Mouse (Mus musculus): ENCODE measurements around the gene Zfp787.
A peak's percentile ranks its signal among the peaks of the same experiment; 100 is the strongest.
"Not testable (repeated sequence)": the region's sequence is repeated elsewhere in the genome, so short reads cannot be mapped to it uniquely, and the experiment has no call there.

Zfp787 gene

DNA sequence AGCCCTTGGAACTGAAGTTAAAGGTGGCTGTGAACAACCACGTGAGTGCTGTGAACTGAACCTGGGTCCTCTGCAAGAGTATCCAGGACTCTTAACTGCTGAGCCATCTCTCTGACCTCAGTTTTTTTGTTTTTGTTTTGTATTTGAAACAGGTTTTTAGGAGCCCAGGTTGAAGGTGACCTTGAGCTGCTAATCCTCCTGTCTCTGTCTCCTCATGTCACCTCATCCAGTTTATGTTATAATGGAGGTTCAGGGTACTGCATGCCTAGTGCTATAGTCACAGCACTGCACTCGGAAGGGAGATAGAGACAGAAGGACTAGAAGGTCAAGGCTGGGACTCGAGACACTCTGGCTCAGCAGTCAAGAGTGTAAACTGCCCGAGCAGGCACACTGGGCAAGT lies 6.4 kb upstream of the Zfp787 start:
- no peak for DNase-seq (ENCODE audit: low spot score)

DNA sequence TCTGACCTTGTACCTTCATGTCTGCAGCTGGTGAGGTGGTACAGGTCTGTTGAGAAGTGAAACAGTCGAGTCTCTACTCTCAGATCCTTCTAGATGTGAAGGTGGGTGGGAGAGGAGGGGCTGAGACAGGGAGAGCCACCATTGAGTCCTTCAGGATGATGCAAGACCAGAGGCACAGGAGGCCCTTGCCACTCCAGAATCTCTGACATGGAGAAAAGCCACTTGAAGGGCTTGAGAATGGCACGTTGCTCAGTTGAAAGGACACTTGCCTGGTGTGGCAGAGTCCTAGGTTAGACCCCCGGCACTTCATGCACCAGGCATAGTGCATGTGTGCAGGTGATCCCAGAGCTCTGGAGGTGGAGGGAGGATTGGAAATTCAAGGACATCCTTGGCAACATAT lies 5.7 kb upstream of the Zfp787 start:
- DNase-seq (ENCODE audit: low spot score) = no peak

DNA sequence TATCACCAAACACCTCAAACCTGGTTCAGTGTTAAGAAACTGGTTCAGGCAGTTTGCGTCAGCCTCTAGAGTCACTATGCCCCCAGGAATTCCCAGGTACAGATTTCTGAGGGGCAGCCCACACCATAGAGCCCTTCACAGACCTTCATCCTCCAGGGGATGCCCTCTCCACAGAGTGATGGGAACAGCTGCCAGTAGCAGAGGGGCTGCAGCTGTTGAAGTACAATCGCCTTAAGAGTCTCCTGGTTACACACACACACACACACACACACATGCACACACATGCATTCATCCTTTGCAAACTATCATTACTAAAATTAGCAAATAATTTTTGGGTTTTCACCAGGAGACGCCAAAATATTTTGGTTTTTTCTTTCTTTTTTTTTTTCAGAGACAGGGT lies 3.8 kb upstream of the Zfp787 start:
- no peak for DNase-seq (ENCODE audit: low spot score)

DNA sequence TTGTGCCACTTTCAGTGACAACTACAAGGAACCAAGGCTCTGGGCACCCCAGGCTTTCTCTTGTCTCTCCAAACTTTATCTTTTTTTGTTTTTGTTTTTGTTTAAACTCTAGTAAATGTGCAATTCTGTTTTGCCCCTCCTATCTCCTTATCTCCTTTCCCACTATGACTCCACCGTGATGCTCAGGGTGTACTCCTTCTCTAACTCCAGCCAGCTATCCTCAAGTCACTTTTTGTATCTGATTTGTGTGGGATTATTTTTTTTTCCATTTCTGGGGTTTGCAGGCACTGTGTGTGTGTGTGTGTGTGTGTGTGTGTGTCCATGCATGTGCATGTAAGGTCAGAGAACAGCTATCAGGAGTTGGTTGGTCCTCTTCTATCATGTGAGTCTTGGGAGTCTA lies 1.7 kb upstream of the Zfp787 start:
- DNase-seq (ENCODE audit: low spot score) = no peak

DNA sequence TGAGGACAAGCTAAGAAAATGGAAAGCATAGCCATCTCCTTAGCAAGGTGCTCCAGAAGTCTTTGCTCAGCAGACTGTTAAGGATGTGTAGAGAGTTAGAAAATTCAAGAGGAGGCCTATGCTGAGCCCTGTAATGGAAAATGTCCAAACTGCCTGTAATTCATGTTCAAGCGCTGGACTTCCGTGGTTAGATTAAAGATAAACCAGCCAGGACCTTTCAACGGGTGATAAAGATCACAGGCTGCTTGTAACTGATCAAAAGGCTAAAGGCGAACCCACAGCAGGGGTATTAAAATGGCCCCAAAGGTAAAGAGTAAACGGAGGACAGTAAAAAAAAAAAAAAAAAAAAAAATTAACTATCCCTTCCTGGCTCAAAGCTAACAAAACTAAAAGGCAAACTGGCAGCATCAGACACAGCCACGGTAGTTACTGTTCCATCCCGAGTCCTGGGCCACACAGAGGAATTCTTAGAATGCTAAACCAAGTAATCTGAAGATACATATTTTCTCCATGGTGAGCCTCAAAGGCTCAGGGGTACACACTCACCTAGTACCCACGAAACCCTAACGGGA lies 1.2 kb upstream of the Zfp787 start:
- DNase-seq (ENCODE audit: low spot score) = no peak

DNA sequence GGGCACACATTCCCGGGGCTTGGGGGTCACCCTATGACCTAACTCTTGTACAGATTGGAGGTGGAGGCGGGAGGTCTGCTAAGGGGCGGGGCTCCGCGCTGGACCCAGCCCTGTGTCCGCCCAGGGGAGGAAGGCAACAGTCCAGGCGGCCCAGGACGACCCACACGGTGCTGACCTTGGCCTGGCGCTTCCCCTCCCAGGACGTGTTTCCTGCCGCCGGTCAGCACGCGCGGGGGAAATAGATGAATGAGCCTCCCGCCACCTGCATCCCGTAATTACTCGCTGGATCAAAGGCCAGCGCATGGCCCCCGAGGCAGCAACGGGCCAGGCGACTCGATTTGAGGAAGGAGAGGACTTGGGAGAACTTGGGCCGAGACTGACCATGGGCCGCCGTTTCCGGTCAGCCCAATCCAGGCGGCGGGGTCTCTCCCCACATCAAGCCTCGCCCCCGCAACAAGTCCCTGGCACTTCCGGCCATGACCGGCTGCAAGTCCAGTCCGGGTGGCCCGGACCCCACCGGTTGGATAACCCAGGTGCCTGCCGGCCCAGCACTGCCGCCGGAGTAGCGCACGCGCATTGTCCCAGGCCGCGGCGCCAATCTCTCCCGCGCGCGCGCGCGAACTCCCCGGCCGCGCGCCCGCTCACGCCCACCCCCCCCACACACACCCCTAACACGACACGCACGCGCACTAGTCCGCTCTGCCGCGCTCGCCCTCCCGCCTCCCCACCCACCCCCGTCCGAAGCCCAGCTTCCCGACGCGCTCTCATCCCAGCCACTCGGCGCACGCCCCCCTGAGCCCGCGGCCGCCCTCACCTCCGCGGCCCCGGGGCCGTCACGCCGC lies 545 bp downstream of the Zfp787 start:
- DNase-seq (ENCODE audit: low spot score) = peak; percentile 64

DNA sequence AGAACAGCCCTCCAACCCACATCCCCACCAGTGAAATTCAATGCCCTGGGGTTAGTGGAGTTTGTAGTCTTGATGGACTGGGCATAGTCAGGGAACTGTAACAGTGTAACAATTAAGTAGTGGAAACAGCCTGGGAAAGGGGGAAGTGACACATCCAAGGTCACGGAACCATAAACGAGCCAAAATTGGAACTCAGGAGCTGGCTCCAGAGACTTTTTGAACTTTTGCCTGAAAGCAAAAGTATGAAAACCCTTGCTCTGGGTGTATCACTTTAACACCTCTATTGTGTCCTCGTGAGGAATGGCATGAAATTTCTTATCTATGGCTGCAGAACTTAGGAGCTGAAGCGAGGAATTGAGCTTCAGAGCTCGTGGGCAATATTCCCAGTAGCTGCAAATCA lies 1.6 kb downstream of the Zfp787 start:
- DNase-seq (ENCODE audit: low spot score) = no peak

DNA sequence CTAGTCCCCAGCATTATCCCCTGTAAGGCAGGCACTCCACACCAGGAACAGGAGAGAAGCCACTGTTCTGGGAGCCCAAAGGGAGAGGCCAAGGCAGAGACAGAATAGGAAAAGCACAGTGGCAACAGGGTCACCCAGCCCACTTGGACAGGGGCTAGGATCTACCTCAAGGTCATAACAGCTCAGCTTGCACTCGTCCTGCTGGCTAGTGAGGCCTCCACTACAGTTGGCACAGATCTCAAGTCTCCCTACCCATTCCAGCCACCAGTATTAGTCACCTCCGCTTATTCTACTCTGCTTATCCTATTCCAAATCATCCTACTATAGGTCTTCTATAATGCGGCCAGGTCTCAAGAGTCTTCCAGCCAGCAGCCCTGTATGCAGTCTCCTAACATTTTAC lies 2.7 kb downstream of the Zfp787 start:
- no peak for DNase-seq (ENCODE audit: low spot score)

DNA sequence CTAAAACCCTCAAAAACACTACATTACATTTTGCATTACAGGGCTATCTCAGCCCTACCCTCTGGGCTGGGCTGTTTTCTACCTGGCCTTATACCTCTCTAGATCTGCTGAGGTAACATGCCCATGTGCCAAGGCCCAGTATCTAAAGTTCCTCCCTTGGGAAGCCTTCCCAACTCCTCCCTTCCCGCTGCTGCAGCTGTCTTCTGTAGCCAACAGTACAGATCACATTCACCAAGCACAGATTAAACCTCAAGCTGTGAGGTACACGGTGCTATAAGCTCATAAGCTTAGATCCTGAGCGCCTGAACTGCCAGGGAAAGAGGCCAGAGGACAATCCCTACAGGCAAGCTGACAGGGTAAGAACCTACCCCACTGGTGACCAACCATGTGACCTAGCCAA lies 3.8 kb downstream of the Zfp787 start:
- no peak for DNase-seq (ENCODE audit: low spot score)

DNA sequence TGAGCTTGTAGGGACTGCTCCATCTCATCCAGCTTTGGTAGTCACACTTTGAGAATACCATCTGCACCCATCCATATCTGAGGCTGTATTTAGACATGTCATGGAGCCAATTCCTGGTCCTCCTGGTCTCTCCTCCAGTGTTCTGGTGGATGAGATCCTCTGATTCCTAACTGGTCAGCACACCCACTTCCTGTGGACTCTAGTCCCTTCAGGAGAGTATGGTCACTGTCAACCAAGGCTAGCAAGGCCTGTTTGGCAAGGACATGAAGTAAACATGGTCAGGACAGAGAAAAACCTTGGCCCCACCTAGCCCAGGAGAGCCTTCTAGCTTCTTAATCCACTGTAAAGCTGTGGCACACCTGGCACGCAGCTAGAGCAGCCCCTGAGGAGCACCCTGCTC lies 4.5 kb downstream of the Zfp787 start:
- no peak for DNase-seq (ENCODE audit: low spot score)

DNA sequence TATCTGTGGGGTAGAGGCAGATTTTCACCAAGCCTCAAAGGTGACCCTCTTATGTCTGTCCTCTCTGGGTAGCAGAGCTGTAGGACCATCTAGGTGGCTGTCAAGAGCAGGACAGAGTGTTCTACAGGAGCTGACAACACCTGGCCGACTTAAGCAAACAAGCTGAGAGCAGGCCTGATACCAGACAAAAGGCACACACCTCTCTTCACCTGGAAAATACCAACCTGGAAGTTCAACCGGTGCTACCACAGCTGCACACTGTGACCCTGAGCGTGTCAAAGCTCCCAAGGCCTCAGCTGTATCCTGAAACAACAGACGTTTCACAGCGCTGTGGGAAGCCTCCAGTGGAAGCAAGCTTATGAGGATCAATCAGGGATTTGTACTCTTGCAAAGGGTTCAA lies 8.1 kb downstream of the Zfp787 start:
- DNase-seq (ENCODE audit: low spot score) = no peak

DNA sequence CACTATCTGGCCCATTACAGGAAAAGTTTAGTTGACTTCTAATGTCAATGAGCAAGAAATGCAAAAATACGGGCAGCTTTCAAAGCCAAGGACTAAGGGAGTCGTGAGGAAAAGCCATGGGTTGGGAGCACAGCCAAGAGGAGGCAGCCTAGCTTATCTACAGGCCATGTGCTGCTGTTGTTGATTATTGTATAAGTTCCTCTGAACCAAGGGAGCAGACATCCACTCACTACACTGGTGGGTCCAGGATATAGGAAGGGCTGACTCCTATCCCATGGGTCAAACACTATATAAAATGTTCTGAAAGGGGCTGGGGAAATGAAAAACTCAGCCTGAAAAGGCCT lies 8.8 kb downstream of the Zfp787 start:
- DNase-seq (ENCODE audit: low spot score) = no peak

DNA sequence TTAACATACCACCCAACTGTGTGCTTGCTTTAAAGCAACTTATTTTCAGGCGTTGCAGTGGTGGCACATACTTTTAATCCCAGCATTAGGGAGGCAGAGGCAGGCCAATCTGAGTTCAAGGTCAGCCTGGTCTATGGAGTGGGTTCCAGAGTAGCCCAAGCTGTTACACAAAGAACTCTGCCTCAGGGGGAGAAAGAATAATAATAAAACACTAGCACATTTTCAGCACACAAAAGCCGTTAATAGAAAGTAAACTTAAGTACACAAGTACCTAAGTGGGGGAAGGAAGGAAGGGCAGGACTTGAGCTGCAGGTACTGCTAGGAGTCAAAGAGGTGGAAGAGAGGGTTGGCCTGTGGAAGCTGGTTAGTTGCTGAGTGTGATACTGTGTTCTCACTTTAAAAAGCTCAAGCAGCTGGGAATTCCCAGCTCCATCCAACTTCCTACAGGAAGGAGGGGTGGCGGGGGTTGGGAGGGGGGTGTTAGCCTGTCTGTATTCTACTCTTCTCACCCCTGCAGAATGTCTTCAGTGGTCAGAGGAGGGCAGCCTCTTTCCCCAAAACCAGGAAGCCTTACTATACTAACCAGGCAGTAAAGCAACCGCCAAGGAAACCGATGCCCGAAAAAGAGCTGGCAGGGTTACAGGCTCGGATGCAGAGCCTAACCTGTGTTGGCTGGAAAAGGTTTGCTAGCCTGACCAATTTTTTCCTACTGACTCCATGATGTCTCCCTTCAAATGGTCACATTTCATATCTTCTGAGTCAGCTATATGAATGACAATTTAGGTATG lies 9.4 kb downstream of the Zfp787 start:
- DNase-seq (ENCODE audit: low spot score) = no peak

DNA sequence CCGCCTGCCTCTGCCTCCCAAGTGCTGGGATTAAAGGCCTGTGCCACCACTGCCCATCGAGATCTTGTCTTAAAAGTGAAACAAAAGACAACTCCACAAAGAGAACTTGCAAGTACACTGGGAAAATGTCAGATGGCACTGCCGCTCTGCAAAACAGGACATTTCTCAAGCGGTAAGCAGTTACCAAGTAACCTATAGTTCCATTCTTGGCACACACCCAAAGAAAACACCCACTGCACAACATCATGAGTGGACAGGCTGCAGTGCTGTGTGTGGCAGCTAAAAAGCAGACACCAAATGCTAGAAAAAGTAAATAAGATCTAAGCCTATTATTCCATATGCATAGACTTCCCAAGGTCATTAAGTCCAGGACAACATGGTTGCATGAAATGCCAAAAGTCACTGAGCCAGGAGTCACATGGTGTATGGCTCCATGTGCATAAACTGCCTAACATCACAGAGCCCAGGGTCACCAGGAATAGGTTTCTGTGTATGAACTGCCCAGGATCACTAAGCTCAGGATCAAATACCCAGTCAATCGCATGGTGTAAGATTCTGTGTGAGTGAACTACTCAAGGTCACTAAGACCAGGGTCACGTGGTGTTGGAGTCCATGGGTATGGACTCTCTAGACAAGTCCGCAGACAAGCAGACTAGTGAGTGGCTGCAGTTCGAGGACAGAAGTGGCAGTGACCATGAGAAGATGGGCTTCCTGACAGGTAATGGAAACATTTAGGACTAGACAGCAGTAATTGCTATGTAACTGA lies 10.2 kb downstream of the Zfp787 start:
- no peak for DNase-seq (ENCODE audit: low spot score)

DNA sequence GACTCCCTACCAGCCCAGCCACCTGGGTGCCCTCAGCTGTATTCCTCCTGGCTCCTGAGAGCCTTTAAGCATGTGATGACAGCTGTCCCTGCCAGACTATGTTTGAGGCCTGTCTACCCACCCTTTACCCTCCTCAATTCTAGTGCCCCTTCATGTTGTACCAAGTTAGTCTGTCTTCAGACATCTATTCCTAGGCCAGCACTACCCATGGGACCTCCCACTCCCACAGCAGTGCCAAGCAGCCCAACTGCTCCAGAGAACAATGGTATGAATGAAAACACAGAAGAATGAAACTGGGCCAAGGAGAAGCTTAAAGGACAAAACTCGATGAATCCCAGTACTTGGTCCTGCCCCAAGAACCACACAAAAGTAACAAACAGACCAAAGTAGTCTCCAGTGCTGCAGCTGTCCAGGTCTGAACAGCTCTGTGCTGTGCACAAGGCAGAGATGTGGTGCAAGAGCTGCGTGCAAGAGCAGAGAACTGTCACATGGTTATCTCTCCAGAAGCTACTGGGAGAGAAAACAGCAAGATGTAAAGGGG lies 11.7 kb downstream of the Zfp787 start:
- no peak for DNase-seq (ENCODE audit: low spot score)

DNA sequence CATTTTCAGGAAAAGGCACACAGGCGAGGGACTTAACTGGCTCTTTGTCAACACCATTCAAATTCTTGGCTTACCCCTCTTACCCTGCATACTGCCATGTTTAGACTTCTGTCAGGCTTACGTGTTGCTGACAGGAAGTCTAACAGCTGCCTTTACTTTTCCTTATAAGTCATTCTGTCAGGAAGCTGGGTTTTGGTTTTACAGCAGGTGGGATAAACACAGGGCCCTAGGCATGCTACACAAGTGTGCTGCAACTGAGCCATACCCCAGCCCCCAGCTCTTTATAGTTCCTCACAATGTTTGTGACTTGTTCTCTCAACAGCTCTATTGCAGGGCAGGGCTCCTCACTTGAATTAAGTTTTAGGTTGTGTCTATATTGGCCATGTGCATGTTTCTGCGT lies 16.5 kb downstream of the Zfp787 start:
- DNase-seq (ENCODE audit: low spot score) = no peak

DNA sequence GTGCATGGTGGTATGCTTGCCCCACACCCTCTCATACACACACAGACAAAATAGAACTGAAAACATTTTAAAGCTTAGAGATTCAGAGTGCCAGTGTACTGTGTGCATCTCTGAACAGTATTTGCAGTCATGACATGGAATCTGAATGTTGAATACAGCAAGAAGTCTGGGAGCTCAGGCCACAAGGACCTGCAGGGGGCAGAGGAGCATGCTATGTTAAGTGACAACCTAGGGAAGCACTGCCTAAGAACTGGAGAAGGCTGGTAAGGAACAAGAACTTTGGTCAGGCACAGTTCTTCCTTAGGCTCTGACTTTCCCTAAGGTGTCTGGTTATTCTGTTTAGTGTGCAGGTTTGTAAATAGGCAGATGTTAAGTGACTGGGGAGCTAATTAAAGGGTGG lies 19.3 kb downstream of the Zfp787 start:
- DNase-seq (ENCODE audit: low spot score) = no peak

DNA sequence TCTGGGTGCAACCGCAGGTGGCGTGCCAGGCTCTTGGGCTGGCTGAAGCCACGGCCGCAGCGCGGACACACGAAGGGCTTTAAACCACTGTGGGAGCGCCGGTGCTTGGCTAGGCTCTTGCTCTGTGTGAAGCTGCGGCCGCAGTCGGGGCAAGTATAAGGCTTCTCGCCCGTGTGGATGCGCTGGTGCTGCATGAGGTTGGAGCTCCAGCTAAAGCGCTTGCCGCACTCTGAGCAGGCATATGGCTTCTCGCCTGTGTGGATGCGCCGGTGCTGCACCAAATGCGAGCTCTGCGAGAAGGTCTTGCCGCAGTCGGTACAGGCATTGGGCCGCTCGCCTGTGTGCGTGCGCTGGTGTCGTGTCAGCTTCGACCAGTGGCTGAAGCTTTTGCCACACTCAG lies 23.2 kb downstream of the Zfp787 start:
- DNase-seq (ENCODE audit: low spot score) = no peak

DNA sequence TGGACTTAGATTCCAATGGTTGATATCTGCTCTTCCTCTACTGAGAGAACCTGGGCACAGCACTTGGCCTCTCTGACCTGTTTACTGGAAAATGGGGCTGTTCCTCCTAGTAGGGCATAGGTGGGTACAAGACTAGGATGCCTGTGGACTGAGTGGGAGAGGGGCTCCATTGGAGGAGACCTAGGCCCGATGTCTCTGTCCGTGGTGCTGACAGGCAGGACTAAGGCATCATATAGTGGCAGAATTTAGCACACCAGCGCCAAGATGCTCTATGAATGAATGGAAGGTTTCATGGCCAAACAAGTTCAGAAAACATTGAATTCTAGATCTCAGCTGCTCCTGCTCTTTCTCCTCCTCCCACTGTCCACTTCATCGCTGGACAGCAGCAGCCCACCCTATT lies 25.5 kb downstream of the Zfp787 start:
- no peak for DNase-seq (ENCODE audit: low spot score)

DNA sequence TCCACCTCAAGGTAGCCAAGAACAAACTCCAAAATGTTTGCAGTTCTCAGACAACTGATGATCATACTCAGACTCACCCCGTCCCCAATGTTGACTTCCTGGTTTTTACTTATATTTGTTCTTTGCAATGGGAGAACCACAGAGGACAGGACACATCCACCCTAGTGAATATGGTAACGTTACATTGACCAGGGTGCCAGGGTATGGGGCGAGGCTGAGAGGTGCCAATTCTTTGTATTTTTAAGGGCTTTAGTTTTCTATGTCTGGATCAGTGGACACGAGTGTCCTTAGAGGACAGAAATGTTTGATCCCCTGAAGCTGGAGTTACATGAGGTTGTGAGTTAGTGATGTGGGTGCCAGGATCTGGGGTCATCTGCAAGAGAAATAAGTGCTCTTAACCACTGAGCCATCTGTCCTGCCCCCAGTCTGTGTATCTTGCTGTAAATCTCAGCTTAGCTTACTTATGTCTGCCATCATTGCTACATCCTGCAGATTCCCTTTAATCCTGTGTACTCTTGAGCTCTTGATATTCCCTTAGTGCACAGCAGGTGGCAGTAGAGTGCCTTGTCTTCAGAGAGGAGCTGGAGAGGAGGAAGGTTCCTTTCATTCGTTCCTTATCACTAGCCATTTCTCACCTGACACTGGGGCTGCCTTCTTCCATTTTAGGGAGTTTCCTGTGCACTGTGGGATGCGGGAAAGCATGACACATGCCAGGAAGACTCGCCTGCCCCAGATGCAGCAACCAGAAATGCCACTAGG lies 28.9 kb downstream of the Zfp787 start:
- peak; percentile 76 for DNase-seq (ENCODE audit: low spot score)

DNA sequence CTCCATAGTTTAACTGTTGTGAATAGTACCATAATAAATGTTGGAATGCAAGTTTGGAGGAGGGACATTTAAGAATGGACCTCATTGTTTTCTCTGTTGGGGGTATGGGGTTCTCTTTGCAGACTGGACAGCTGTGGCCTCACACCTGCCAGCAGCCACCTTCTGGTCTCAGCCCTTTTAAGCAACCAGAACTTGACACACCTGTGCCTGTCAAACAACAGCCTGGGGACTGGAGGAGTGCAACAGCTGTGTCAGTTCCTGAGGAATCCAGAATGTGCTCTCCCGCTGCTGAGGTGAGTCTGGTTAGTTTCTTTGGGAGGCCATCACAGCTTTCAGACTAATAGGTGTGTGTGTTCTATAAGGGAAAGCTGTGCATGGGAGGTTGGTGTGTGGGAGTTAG lies 34.7 kb downstream of the Zfp787 start:
- DNase-seq (ENCODE audit: low spot score) = not testable (repeated sequence)

DNA sequence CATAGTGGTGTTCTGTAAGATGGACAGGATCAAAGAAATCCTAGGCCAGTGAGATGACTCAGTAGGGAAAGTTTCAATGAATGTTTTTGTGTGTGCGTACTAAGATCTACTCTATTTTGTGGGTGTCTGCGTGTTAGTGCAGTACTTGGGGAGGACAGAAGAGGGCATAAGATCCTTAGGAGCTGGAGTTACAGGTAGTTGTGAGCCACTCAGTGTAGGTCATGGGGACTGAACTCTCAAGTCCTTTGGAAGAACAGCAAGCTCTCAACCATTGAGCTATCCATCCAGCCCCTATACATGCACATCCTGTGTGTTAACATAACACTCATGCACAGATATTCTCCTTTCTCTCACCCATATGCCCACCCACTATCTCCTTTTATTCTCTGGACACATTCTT lies 35.7 kb downstream of the Zfp787 start:
- not testable (repeated sequence) for DNase-seq (ENCODE audit: low spot score)

All from ovary, postnatal 14 days (tissue).